Mouse (Mus musculus) megakaryocyte, embryonic 14.5 days (primary cell): ENCODE data around the gene Creld2. TPM values are rescaled to one million over a fixed set of nuclear protein-coding genes. Genes with fewer than 3 reads are reported as not detected.

ENCODE experiments used
- H3K27me3 ChIP-seq: replicated peaks from 2 replicates; pipeline ENCODE3; 2012; ENCODE audit warnings: inconsistent platforms
- H3K36me3 ChIP-seq: replicated peaks from 2 replicates; pipeline ENCODE3; 2012; ENCODE audit warnings: low read length, inconsistent platforms, mixed read lengths
- H3K4me1 ChIP-seq: 2 replicates; pipeline ENCODE4 v1.6.1; 2012; ENCODE audit warnings: inconsistent platforms
- H3K4me3 ChIP-seq: replicated peaks from 2 replicates; pipeline ENCODE3; 2012; ENCODE audit warnings: moderate library complexity, mild to moderate bottlenecking, inconsistent platforms
- H3K9me3 ChIP-seq: 2 replicates; pipeline ENCODE4 v1.6.1; 2012; ENCODE audit warnings: inconsistent platforms
- FLI1 ChIP-seq: IDR thresholded peaks from 2 replicates; pipeline ENCODE4 v1.6.1; 2012; ENCODE audit warnings: low read length, inconsistent platforms, mixed read lengths
- GATA1 ChIP-seq: IDR thresholded peaks from 3 replicates; pipeline ENCODE4 v1.6.1; 2012; ENCODE audit warnings: mixed read lengths, low read length, inconsistent platforms, borderline replicate concordance
- polyA plus RNA-seq: library from polyadenylated mRNA; stranded (reverse); fragments of >175 nt; gene quantifications from 2 replicates; pipeline ENCODE4 v1.2.3, GENCODE M21; 2012; ENCODE audit warnings: low replicate concordance; ENCODE audit not compliant: insufficient read depth

The Creld2 gene
- polyA plus RNA-seq, 1 experiment, result 51.3 TPM

- H3K9me3 ChIP-seq, result no peaks in the 10 kb centered on the region; the same call in 1 of the 2 replicates
Observed at GRCm38 (mm10) chr15:88866934-88867356, 47.5 kb downstream of the Creld2 start.

DNA sequence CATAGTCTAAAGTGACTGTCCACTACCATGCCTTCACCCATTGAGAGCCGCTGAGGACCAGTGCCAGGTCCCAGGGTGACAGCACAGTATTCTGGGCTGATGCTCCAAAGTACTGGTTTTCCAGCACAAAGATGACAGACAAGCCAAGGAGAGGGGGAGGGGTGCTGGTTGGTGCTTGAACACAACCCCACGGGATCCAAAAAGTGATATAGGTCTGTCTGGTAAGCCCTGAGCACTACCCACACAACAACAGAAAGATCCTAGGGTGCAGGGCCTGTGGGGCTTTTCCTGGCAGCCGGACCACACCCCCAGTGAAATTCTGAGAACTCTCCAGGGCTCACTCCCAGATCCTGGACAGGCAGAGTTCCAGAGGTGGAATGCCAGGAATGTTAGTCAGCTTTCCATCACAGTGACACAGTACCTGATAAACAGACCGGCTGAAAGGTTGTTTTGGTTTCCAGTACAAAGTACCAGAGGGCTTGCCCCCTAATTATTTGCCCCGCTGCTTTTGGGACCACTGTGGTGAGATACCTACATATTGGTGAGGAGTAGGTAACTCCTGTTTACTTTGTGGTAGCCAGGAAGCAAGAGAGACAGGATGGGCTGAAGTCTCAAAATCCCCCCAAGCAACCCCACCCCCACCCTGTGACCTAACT is 48.0 kb downstream of the Creld2 start:
- Histone ChIP-seq H3K36me3 (peaks cover 31% of the 10 kb centered on the region), H3K4me1 (peaks cover 57% of the 10 kb centered on the region), H3K4me3 (peak overlapping the region; percentile 43), H3K27me3 (peaks cover 21% of the 10 kb centered on the region), H3K9me3 (no peaks in the 10 kb centered on the region; the same call in 1 of the 2 replicates)
- TF ChIP-seq GATA1, result no peak
- no peak for TF ChIP-seq FLI1

More at GRCm38 (mm10) chr15:88866934-88867356, 47.5 kb downstream of the Creld2 start:
- no peak for TF ChIP-seq FLI1
- TF ChIP-seq GATA1, result no peak
- H3K4me1 ChIP-seq, result peaks cover 59% of the 10 kb centered on the region
- peaks cover 31% of the 10 kb centered on the region for H3K36me3 ChIP-seq
- H3K4me3 ChIP-seq, result peak overlapping the region; percentile 50
- H3K27me3 ChIP-seq, result peaks cover 19% of the 10 kb centered on the region

GRCm38 (mm10) chr15:88868024-88868742 is 48.7 kb downstream of the Creld2 start:
- Histone ChIP-seq H3K36me3 (peaks cover 31% of the 10 kb centered on the region), H3K4me1 (peaks cover 50% of the 10 kb centered on the region), H3K27me3 (peaks cover 25% of the 10 kb centered on the region), H3K9me3 (no peaks in the 10 kb centered on the region; the same call in 1 of the 2 replicates), H3K4me3 (no peak overlapping the region)
- TF ChIP-seq FLI1 (no peak), GATA1 (no peak)

DNA sequence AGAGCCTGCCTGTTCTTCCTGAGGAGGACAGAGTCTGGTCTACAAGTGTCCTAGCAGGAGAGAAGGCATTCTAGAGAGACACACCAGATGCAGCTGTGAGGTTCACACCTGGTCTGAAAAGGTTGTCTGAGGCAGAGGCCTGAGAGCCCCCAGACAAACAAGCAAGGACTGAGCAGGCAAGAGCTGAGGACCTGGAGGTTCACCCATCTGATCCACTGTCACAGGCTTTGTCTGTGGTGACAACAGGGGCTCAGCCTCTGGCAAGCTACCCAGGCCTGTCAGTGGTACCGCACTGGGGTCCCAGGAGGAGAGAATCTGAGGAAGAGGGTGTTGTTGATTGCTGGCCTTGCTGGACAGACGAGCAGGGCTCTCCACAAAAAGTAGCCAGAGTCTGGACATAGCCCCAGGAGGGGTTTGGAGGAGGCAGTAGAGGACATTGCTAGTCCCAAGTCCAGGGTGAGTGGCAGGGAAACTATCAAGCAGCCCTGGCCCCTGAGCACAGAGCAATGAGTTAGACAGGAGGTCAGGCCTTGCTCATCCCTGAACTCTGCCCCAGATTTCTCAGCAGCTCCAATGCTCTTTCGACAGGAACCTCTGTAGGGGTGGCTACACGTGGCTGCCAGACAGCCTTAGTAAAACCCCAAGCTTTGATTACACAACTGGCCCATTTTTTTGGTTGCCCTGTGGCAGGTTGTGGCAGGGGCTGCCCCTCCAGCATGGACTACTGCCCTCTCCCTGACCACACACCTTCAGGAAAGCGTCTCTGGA is 51.2 kb downstream of the Creld2 start:
- no peaks in the 10 kb centered on the region; the same call in 1 of the 2 replicates for H3K9me3 ChIP-seq
- H3K36me3 ChIP-seq, result peaks cover 15% of the 10 kb centered on the region
- TF ChIP-seq FLI1, result no peak
- no peak for TF ChIP-seq GATA1
- H3K4me1 ChIP-seq, result peaks cover 31% of the 10 kb centered on the region
- H3K4me3 ChIP-seq, result no peak overlapping the region
- peaks cover 48% of the 10 kb centered on the region for H3K27me3 ChIP-seq

GRCm38 (mm10) chr15:88874061-88874460 is 54.6 kb downstream of the Creld2 start:
- Histone ChIP-seq H3K4me1 (peaks cover 14% of the 10 kb centered on the region), H3K9me3 (no peaks in the 10 kb centered on the region), H3K36me3 (no peaks in the 10 kb centered on the region), H3K27me3 (peaks cover 62% of the 10 kb centered on the region), H3K4me3 (no peak overlapping the region)
- TF ChIP-seq GATA1 (no peak), FLI1 (no peak)

DNA sequence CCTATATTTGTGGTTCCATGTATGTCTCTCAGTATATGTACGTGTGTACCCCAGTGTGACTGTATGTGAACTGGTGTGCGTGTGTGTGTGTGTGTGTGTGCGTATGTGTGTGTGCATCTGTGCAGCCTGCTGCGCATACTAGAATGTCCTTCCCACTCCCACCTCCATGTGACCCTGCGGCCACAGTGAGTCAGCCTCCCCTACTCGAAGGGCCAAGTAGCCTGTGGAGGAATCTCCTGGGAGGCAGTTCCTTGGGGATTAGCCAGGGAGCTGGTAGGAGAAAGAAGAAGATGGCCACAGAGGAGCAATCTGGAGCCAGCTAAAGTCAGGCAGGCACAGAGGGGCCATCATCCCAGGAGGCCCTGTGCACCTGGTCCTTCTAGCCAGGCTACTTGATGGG is 55.0 kb downstream of the Creld2 start:
- H3K27me3 ChIP-seq, result peaks cover 62% of the 10 kb centered on the region
- H3K4me3 ChIP-seq, result no peak overlapping the region
- no peaks in the 10 kb centered on the region for H3K36me3 ChIP-seq
- TF ChIP-seq FLI1 (no peak), GATA1 (no peak)
- H3K4me1 ChIP-seq, result peaks cover 14% of the 10 kb centered on the region
- H3K9me3 ChIP-seq, result no peaks in the 10 kb centered on the region

DNA sequence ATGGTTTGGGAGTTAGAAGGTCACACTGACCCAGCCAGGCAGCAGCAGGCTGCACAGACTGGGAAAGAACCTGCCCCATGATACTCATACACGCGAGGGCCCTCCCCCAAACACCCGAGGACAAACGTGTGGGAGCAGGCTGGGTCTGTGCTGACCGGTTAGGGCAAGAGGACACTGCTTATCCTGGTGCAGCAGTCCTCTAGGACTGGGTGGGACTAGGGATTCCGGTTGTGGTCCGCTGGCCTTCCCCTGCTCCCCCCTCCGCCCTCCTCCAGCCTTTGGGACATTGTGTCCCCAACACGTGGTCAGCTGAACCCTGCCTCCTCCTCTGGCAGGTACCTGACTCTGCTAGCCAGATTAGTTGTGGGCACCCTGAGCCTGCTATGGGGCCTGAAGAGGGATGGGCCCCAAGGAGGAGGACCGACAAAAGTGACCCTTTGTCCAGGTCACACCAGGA is 56.2 kb downstream of the Creld2 start:
- Histone ChIP-seq H3K9me3 (peaks cover 11% of the 10 kb centered on the region), H3K4me1 (peaks cover 14% of the 10 kb centered on the region), H3K36me3 (no peaks in the 10 kb centered on the region), H3K27me3 (peaks cover 58% of the 10 kb centered on the region), H3K4me3 (peak overlapping the region; percentile 18)
- no peak for TF ChIP-seq FLI1
- TF ChIP-seq GATA1, result no peak

Other genes with a start within 250 kb of the Creld2 start
- not detected in 2 replicates for gene Zdhhc25, start 219.3 kb upstream of the Creld2 start, polyA plus RNA-seq
- 5.6 and 17.6 TPM in 2 replicates for gene Brd1, start 85.4 kb upstream of the Creld2 start, polyA plus RNA-seq
- 1.4 and 2.1 TPM in 2 replicates for gene Zbed4, start 68.0 kb upstream of the Creld2 start, polyA plus RNA-seq
- 1.6 and 6.8 TPM in 2 replicates for gene Alg12, start 328 bp upstream of the Creld2 start, polyA plus RNA-seq
- gene Pim3, start 42.5 kb downstream of the Creld2 start, polyA plus RNA-seq, result 14.1 and 18.1 TPM in 2 replicates
- gene Ttll8, start 134.8 kb downstream of the Creld2 start, polyA plus RNA-seq, result not detected in 2 replicates
- not detected in 2 replicates for gene Mlc1, start 159.4 kb downstream of the Creld2 start, polyA plus RNA-seq
- gene Mov10l1, start 163.3 kb downstream of the Creld2 start, polyA plus RNA-seq, result 0.21 TPM in 1 of 2 replicates, not detected in the other
- gene Panx2, start 240.1 kb downstream of the Creld2 start, polyA plus RNA-seq, result not detected in 2 replicates